Mouse (Mus musculus) liver, postnatal 0 days (tissue): ENCODE data around the gene Cdca3.

Source experiments
- CTCF ChIP-seq: sonication (generic); IDR thresholded peaks from 2 replicates; pipeline ENCODE4 v1.5.1; 2016; ENCODE audit warnings: antibody characterized with exemption, low read depth
- EP300 ChIP-seq: IDR thresholded peaks from 2 replicates; pipeline ENCODE4 v1.6.1; 2016; ENCODE audit warnings: antibody characterized with exemption, low read depth, mild to moderate bottlenecking

DNA sequence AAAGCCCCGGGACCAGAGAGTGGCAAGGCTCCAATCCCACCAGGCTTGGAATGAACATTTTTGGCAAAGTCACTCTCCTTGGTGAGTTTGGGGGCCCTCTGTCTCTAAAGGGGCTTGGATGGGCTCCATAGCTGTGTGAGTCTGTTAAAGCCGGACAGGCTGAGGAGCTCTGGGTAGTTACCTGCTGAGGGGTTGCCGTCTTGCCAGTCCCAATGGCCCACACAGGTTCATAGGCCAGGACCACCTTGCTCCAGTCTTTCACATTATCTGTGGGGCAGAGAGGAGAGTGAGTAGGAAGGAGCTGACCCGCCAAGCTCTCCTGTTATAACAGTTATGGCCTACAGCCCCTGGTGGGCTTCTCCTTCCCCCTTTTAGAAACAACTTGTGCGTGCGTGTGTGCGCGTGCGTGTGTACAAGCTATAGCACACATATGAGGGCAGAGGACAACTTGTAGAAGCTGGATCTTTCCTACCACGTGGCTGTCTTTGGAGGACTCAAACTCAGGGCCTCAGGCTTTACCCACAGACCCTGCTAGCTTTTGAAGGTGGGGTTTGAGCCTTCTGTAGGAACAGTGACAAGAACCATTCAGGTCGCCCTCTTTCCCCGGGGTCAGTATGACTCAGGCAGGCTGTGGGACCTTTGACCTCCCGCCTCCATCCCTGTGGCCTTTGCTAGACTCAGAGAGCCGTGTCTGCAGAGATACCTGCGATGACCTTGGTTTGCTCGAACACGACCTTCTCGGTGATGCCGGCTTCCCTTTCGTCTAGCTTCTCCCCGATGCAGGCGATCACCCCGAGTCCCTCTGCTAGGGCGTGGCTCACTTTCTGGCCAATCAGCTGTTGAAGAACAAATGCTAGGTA is 17.4 kb upstream of the Cdca3 start:
- TF ChIP-seq CTCF: no peak
- TF ChIP-seq EP300: no peak
